Comparison of ENCODE assay signal across 8 mouse cellular contexts in genomic region chr10:80987709-80988441, GRCm38 (mm10). TPM values are rescaled to one million over a fixed set of nuclear protein-coding genes. Genes with fewer than 3 reads are reported as not detected.
DNase-seq lines count a peak whose midpoint lies in the region; ATAC-seq and TF ChIP-seq lines count a peak whose summit lies in the region.

No protein-coding gene starts in this region.

- no peak overlapping the region for H3K4me2 ChIP-seq in liver, embryonic 13.5 days
- H3K4me2 ChIP-seq in stomach, embryonic 15.5 days: no peak overlapping the region

- H3K9me3 ChIP-seq in liver, embryonic 13.5 days (replicated peaks): no peaks in the 10 kb centered on the region
- no peaks in the 10 kb centered on the region for H3K9me3 ChIP-seq in stomach, embryonic 15.5 days

- H3K4me1 ChIP-seq in heart, adult 2 months (ENCODE audit: control insufficient read depth, insufficient read depth, low read length): peaks cover 6% of the 10 kb centered on the region
- H3K4me1 ChIP-seq in liver, embryonic 13.5 days (replicated peaks): peaks cover 10% of the 10 kb centered on the region
- peaks cover 16% of the 10 kb centered on the region for H3K4me1 ChIP-seq in stomach, embryonic 15.5 days

- intact Hi-C loops in heart, adult 2 months (cut with DNase I): loop anchor here (1.0 kb wide), 1 partner anchor 60 kb away; no protein-coding TSS in a partner anchor

- peak; percentile 99 for TF ChIP-seq CTCF in heart, adult 2 months (IDR thresholded peaks at IDR 0.05)

- no peaks in the 10 kb centered on the region for H3K27me3 ChIP-seq in heart, adult 2 months (ENCODE audit: control insufficient read depth, insufficient read depth, low read length)
- peaks cover 58% of the 10 kb centered on the region for H3K27me3 ChIP-seq in liver, embryonic 13.5 days
- peaks cover 22% of the 10 kb centered on the region for H3K27me3 ChIP-seq in stomach, embryonic 15.5 days (replicated peaks)

- no peak overlapping the region for H3K4me3 ChIP-seq in heart, adult 2 months
- H3K4me3 ChIP-seq in liver, embryonic 13.5 days (replicated peaks): no peak overlapping the region
- no peak overlapping the region for H3K4me3 ChIP-seq in stomach, embryonic 15.5 days (replicated peaks)

- H3K79me2 ChIP-seq in heart, adult 2 months (replicated peaks; ENCODE audit: control insufficient read depth, insufficient read depth, low read length): no peaks in the 10 kb centered on the region

- 10% methylated on average over 10 of the region's 10 CpGs for WGBS in heart, adult 2 months
- WGBS in liver, embryonic 13.5 days (ENCODE audit: insufficient replicate concordance): 9% methylated on average over 10 of the region's 10 CpGs
- WGBS in stomach, embryonic 15.5 days: 13% methylated on average over 10 of the region's 10 CpGs

- DNase-seq in A20 (ENCODE audit: low read depth, low spot score): peak; percentile 86
- DNase-seq in adrenal gland, postnatal 10 days: peak; percentile 93
- peak; percentile 82 for DNase-seq in embryo, embryonic 9.5 days (ENCODE audit: extremely low spot score)
- peak; percentile 88 to 89 for DNase-seq in heart, adult 2 months
- peak; percentile 70 for DNase-seq in kidney, adult 11 months
- DNase-seq in liver, embryonic 13.5 days: peak; percentile 55
- DNase-seq in naive thymus-derived CD4-positive, alpha-beta T cell, adult 2 months (ENCODE audit: low read depth): peak; percentile 90

- peak; percentile 67 for ATAC-seq in liver, embryonic 13.5 days (ENCODE audit: low read depth)
- ATAC-seq in stomach, embryonic 15.5 days (ENCODE audit: insufficient read depth, low FRiP score, low read depth): peak; percentile 83

- peak overlapping the region; percentile 3 for H3K27ac ChIP-seq in heart, adult 2 months
- H3K27ac ChIP-seq in liver, embryonic 13.5 days: no peak overlapping the region
- peak overlapping the region; percentile 33; the same call in 1 of the 2 replicates for H3K27ac ChIP-seq in stomach, embryonic 15.5 days

- no peaks in the 10 kb centered on the region for H3K36me3 ChIP-seq in heart, adult 2 months (ENCODE audit: control insufficient read depth, insufficient read depth, low read length)
- no peaks in the 10 kb centered on the region for H3K36me3 ChIP-seq in liver, embryonic 13.5 days
- H3K36me3 ChIP-seq in stomach, embryonic 15.5 days: no peaks in the 10 kb centered on the region

- TF ChIP-seq EP300 in heart, adult 2 months (IDR thresholded peaks at IDR 0.05; ENCODE audit: insufficient read depth, low read depth, low read length): peak; percentile 97

- TF ChIP-seq POLR2A in heart, adult 2 months (IDR thresholded peaks at IDR 0.05; ENCODE audit: insufficient read depth, low read depth, low read length): no peak

- H3K9ac ChIP-seq in heart, adult 2 months (ENCODE audit: low read depth, low read length): no peak overlapping the region
- H3K9ac ChIP-seq in liver, embryonic 13.5 days: no peak overlapping the region
- H3K9ac ChIP-seq in stomach, embryonic 15.5 days: no peak overlapping the region

RNA-seq across cellular contexts. Expression of gene Gng7, which starts 26.9 kb away (rescaled TPM):
- total RNA-seq in adrenal gland, postnatal 10 days (2021): 1 to 10 TPM; 5.4 to 6.4 TPM
- under 1 TPM; 0.50 to 0.63 TPM for total RNA-seq in heart, adult 2 months (2021)
- polyA plus RNA-seq in heart, adult 2 months (2012; rRNA removed): 0.68 and 1.1 TPM in 2 replicates
- polyA plus RNA-seq in liver, embryonic 13.5 days (2015; fragmentation: Nextera tagmentation; extraction: Ambion mirVana): 0.44 and 0.46 TPM in 2 replicates
- 4.8 and 4.9 TPM in 2 replicates for polyA plus RNA-seq in stomach, embryonic 15.5 days (2015; fragmentation: Nextera tagmentation; extraction: Ambion mirVana)

RNA-seq across cellular contexts. Expression of gene Diras1, which starts 37.6 kb away (rescaled TPM):
- total RNA-seq in adrenal gland, postnatal 10 days (2021): 1 to 10 TPM; 2.8 to 3.4 TPM
- total RNA-seq in heart, adult 2 months (2021): not detected
- polyA plus RNA-seq in heart, adult 2 months (2012; rRNA removed): 0.04 and 0.06 TPM in 2 replicates
- 0.06 TPM in 1 of 2 replicates, not detected in the other for polyA plus RNA-seq in liver, embryonic 13.5 days (2015; fragmentation: Nextera tagmentation; extraction: Ambion mirVana)
- 0.73 and 1.1 TPM in 2 replicates for polyA plus RNA-seq in stomach, embryonic 15.5 days (2015; fragmentation: Nextera tagmentation; extraction: Ambion mirVana)

RNA-seq across cellular contexts. Expression of gene Slc39a3, which starts 49.4 kb away (rescaled TPM):
- 10 to 100 TPM; 28.5 to 32.8 TPM for total RNA-seq in adrenal gland, postnatal 10 days (2021)
- 10 to 100 TPM; 13.9 to 14.4 TPM for total RNA-seq in heart, adult 2 months (2021)
- polyA plus RNA-seq in heart, adult 2 months (2012; rRNA removed): 20.5 and 21.9 TPM in 2 replicates
- 5.7 and 5.8 TPM in 2 replicates for polyA plus RNA-seq in liver, embryonic 13.5 days (2015; fragmentation: Nextera tagmentation; extraction: Ambion mirVana)
- polyA plus RNA-seq in stomach, embryonic 15.5 days (2015; fragmentation: Nextera tagmentation; extraction: Ambion mirVana): 17.7 and 17.9 TPM in 2 replicates

RNA-seq across cellular contexts. Expression of gene Gadd45b, which starts 58.0 kb away (rescaled TPM):
- total RNA-seq in adrenal gland, postnatal 10 days (2021): 10 to 100 TPM; 11.7 to 44.5 TPM
- 10 to 100 TPM; 10.9 to 13.9 TPM for total RNA-seq in heart, adult 2 months (2021)
- polyA plus RNA-seq in heart, adult 2 months (2012; rRNA removed): 10.0 and 10.1 TPM in 2 replicates
- 1.6 and 1.8 TPM in 2 replicates for polyA plus RNA-seq in liver, embryonic 13.5 days (2015; fragmentation: Nextera tagmentation; extraction: Ambion mirVana)
- polyA plus RNA-seq in stomach, embryonic 15.5 days (2015; fragmentation: Nextera tagmentation; extraction: Ambion mirVana): 33.6 TPM in 2 replicates
